Mouse (Mus musculus): ENCODE data around the gene Pecam1.

DNA sequence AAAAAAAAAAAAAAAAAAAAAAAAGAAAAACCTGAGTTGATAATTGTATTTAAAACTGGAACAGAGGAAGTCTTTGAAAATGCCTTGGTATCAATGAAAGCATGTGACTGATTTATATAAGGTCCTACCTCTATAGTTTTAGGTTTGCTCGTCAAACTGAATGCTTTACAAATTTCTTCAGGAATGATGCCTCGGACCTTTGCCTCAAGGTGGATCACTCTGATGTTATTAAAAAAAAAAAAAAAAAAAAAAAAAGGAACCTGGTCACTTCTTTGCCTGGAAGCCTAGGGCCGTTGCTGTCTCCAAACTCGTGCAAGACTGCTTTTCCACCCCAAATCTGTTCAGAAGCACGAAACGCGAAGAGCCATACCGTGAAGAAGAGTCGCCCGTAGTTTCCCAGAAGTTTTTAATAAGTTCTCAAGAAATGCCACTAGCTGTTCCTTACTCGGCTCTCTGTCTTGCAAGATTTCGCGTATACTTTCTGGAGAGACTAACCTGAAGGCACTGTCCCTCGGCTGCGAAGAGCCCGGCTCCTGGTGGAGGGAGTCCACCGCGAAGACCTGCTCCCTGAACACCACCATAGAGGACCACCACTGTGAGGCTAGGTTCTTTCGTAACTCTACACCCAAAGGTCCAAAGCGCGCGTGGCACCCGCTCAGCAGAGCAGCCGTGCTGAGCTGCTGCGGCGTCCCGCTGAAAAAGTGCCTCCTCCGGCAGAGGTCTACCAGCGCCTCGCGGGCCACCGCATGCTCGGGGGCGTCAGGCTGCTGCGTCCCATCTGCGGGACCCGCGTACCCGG is 28.4 kb upstream of the Pecam1 start:
- TF ChIP-seq POLR2A (IDR thresholded peaks at IDR 0.05; ENCODE audit: insufficient read depth, low read depth, low read length) = no peak
- TF ChIP-seq CTCF (IDR thresholded peaks at IDR 0.05; ENCODE audit: insufficient read depth, low read depth, low read length) = no peak

All from olfactory bulb, adult 2 months (tissue).